Mouse (Mus musculus) liver, adult (tissue): ENCODE measurements around the gene Mdm2.

Experiments used
- GATA4 ChIP-seq: IDR thresholded peaks from 2 replicates; pipeline ENCODE4 v1.6.1; 2014; ENCODE audit warnings: mild to moderate bottlenecking, low read length; ENCODE audit not compliant: insufficient replicate concordance

Mdm2 gene

DNA sequence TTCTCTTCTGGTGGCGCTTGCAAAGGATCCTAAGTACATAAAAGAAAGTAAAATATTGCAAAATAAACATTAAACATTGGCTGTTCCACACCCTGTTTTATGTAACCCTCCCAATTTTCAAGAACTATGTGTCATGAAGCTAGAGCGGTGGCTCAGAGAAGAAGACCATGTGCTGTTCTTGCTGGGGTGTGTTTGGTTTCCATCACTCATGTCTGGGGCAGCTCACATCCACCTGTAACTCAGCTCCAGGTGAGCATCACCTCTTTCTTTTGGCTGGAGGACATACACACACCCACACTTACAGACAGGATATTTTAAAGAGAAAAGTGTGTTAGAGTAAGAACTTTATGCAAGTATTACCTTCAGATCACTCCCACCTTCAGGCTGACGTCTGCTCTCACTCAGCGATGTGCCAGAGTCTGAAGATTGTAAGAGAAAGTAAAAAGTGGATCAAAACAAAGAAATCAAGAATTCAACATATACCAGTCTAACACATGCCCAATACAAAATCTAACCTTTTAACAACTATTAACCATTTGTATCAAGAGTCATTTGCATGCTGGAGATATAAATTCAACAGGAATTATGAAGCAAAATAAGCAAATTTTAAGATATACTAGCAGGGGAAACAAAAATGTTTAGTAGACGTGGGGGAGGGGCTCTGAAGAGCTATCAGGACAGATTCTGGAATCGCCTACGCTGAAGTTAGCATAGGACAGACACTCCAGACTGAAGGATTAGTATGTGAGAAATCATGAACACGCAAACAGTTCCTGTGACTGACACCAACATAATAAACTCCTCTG, 14.3 kb downstream of the Mdm2 start:
- TF ChIP-seq GATA4 = no peak

DNA sequence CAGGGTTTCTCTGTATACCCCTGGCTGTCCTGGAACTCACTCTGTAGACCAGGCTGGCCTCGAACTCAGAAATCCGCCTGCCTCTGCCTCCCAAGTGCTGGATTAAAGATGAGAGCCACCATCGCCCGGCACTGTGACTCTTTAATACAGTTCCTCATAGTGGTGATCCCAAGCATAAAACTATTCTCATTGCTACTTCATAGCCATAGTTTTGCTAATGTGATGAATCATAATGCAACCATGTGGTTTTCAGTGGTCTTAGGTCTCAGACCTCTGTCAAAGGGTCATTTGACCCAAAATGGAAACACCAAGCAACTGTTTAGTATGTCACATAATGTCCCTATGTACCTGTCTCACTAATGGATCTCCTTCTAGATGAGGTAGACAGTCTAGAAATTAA, 15.0 kb downstream of the Mdm2 start:
- TF ChIP-seq GATA4 = no peak

DNA sequence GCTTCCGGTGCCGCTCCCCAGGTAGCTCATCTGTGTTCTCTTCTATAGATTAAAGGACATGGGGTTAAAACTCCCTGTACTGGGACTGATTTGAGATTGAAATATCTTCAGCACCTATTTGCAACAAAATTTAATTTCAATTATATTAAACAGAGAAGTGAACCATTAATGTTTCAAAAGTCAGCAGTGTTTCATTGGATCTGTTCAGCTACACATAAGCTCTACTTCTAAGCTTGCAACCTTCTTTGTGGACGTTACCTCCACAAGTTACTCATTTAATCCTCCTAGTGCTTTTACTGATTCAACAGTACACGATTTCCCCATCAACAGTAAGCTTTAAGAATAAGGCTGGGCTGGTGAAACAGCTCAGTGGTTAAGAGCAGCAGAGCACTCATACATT, 15.5 kb downstream of the Mdm2 start:
- no peak for TF ChIP-seq GATA4

DNA sequence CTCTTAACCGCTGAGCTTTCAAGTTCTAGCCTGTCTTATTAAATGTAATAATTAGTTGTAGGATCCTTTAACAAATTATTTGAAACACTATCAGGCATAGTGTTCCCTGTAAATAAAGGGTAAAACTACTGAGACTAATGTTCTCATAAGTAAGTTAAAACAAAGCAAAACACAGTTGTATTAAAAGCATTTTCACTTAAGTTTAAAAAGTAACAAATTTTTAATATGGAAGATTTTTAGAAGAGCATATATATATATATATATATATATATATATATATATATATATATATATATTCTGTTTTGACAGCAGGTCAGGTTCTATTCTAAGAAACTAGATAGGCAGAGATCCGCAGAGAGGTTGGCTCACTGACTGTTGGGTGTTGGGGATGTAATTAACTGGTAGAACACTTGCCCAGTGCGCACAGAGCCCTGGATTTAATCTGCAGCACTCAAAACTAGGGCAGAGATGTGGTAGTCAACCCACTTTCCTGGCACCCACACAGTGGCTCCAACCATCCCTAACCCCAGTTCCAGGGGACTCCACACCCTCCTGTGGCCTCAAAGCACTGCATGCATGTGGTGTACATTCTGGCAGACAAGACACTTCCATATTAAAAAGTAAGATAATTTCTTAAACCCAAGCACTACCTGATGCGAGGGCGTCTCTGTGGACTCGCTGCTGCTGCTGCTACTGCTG, 16.2 kb downstream of the Mdm2 start:
- no peak for TF ChIP-seq GATA4

DNA sequence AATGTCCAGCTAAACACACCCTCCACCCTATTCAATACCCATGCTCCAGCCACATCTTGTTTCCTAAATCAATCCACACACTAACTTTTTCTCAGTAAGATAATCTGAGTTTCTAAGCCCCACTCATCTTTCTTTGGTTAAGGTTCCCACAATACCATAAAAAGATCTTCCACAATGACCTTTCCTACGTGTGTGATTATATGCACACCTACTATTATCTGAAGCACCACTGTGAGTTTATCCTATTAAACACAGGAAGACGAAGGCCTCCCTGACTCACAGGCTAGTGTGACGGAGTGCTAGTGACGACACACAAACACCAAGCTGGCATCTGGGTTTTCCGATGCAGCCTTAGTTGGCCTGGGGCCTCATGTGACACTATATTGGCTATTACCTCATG, 17.6 kb downstream of the Mdm2 start:
- no peak for TF ChIP-seq GATA4

DNA sequence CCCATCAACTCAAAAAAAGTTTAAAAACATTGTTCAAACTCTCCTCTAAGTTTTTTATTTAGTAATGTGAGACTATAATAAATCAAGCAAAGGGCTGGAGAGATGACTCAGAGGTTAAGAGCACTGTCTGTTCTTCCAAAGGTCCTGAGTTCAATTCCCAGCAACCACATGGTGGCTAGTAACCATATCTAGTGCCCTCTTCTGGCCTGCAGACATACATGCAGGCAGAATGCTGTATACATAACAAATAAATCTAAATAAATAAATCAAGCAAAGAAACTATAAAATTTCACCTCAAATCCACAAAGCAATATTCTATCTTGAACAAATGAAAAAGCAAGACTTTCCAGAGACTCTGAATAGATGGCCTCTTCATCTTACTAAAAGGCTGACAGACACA, 18.4 kb downstream of the Mdm2 start:
- TF ChIP-seq GATA4 = no peak

DNA sequence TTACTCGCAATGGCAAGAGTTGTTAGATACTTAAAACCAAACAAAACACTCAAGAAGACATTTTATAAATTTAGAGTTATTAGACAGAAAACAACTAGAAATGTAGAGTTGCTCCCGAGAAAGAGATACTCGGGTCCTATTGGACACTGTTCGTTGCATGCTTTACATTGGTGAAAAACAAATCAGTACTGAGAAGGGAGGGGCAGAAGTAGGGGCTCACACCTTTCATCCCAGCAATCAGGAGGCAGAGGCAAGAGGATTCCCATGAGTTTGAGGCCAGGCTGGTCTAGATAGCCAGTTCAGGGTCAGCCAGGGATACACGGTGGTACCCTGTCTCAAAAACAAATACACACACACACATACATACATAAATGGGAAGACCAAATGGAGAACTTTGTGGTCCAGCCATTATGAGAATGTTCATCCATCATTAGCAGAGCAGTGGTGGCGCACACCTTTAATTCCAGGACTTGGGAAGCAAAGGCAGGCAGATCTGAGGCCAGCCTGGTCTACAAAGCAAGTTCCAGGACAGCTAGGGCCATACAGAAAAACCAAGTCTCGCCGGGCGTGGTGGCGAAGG, 19.1 kb downstream of the Mdm2 start:
- TF ChIP-seq GATA4 = no peak

DNA sequence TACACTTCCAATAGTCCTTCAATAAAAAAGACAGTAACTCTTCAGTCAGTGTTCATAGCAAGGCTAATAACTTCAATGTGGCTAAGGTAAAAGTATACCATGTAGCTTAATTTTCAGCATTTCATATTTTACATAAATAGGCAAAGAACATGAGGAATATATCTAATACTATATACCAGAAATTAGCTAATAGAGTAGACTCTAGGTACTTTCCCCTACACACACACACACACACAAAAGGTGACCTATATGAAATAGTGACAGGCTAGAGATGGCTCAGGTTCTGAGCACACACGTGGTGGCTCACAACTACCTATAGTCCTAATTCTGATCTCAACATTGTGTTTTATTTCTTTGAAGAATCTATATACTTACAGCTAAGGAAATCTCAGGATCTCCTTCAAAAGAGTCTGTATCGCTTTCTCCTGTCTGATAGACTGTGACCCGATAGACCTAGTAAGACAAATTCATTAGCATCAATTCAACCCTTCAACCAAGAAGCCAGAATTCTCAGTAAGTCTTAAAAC, 19.7 kb downstream of the Mdm2 start:
- no peak for TF ChIP-seq GATA4

DNA sequence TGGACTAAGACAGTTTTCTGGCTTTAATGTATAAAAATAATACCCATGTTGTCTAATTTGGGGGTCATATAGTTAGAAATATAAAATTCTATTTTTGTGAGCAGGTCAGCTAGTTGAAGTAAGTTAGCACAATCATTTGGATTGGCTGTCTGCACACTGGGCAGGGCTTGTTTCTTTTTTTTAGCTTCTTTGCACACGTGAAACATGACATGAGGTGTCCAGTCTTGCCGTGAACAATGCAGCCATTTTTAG, 20.5 kb downstream of the Mdm2 start:
- TF ChIP-seq GATA4 = no peak

DNA sequence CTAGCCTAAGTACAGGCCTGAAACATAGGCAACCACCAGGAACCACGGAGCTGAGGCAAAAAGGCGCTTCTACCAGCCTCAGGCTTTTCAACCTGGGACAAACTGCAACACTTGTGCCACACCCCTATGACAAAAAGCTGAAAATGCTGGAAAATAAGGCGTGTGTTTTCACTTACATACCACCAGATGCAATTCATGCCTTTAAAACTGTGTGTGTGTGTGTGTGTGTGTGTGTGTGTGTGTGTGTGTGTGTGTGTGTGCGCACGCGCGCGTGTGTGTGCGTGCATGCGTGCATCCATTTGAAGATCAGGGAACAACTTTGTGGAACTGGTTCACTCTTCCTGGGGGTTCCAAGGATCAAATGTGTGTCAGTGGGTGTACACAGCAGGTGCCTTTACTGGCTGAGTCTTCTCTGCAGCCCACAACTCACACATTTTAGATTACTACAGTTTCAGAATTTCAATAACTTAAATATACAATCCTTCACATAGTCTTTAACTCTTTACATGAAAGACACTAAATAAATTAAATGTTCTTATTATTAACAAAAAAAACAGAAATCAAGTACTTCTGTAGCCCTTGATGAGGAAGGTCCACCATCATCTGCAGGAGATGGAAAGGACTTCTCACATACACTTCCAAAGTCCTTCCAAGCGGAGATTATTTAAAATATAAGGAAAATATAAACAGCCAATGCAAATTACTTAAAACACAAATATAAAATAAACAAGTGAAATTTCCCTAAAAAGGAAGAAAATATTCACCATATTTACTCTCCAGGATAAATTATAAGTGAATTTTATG, 21.1 kb downstream of the Mdm2 start:
- TF ChIP-seq GATA4 = no peak

DNA sequence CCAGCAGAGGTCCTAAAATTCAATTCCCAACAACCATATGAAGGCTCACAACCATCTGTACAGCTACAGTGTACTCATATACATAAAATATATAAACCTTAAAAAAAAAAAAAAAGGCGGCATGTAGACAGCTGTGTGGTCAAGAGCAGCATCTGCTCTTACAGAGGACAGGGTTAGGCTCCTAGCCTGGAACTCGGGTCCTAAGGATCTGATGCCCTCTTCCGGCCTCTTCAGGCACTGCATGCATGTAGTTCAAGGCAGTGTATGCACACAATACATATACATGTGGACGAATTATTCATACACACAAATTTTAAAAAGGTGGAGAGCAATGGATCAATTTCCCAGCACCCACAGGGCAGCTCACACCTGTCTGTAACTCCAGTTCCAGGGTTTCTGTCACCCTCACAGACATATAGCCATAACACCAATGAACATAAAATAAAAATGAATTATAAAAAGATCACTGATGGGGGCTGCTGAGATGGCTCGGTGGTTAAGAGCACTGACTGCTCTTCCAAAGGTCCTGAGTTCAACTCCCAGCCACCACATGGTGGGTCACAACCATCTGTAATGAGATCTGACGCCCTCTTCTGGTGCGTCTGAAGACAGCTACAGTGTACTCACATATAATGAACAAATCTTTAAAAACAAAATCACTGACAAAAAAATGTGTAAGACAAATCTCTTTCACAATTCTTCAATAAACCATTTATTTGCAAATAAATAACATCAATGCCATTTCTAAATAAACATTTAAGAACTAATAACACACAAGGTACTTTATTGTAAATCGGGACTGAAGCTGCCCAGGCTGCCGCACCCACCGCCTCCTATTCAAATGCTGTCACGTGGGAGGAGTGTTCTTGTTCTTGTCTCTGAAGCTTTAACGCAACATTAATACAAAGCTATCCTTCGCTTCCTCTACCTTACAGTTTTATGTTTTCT, 22.1 kb downstream of the Mdm2 start:
- no peak for TF ChIP-seq GATA4

DNA sequence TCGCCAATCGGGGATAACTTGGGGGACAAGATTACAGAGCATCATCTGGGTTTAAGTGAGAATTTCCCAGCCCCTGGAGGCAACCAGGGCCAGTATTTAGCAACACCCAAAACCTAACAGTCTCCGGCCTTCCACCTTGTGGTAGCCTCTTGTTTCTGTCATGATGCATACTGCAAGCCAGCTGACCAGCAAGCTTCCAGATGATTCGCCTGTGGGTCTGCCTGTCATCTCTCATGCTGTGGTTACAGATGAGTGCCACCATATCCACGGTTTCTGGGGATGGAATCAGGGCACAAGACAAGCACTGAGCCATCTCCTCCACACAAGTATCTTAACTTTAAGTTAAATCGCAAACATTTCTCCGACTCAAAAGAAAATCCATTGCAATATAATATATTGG, 23.0 kb downstream of the Mdm2 start:
- TF ChIP-seq GATA4 = no peak

DNA sequence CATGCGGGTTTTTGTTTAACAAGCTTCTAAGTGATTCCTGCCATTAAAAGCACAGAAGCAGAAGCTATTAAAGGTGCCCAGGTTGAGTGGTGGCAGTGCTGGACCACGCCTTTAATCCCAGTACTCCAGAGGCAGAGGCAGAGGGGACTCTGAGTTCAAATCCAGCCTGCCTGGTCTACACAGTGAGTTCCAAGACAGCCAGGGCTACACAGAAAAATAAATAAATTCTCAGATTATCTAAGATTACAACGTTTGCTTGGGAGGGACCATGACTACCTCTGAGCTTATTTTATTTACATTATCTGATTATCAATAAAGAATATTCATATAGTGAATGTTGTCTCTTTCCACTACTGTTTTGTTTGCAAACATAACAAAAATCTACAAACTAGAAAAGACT, 23.5 kb downstream of the Mdm2 start:
- no peak for TF ChIP-seq GATA4

DNA sequence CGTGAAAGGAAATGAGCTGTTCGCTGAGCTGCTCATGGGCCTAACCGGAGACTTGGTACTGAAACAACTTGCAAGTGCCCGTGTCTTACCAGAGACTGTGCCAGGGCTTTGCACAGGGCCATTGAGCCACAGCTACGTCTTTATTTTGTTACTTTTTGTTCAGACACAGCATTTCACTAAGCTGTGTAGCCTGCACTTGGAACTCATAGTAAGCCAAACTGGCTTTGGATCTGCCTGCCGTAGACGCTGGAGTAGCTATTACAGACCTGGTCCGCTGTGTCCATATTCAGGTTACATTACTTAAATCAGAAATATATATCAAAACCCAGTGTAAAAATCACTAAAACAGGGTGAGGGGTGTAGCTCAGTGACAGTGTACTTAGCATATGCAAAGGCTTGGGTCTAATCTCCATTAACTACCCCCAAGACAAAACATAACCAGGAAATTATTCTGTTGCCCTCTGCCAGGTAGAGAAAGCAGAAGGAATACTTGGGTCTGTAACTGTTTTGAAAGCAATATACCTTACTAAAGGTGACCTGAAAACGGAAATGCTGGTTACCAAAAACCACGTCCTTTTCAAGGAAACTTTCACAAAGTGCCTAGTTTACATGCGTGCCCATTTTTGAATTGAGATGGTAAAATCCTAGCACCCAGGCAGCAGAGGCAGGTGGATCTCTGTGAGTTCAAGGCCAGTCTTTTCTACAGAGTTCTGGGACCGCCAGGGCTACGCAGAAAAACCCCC, 24.5 kb downstream of the Mdm2 start:
- TF ChIP-seq GATA4 = no peak
